Mouse (Mus musculus) embryonic facial prominence, embryonic 13.5 days (tissue): ENCODE results near the gene Wfs1. TPM values are rescaled to one million over a fixed set of nuclear protein-coding genes. Genes with fewer than 3 reads are reported as not detected.

Experiments
- ATAC-seq: fragments of 200-750 bp; cut with Nextera tagmentation; 2 replicates; pipeline ENCODE4 v1.8.0; 2017; ENCODE audit warnings: low read depth; ENCODE audit not compliant: insufficient number of reproducible peaks, insufficient read depth, low FRiP score, low TSS enrichment
- H3K27ac ChIP-seq: fragments of 300-500 bp; sonication (generic); 2 replicates; pipeline ENCODE4 v1.5.1; 2015; ENCODE audit warnings: moderate library complexity, mild to moderate bottlenecking, inconsistent platforms
- H3K27me3 ChIP-seq: fragments of 300-500 bp; sonication (generic); 2 replicates; pipeline ENCODE4 v1.6.1; 2015; ENCODE audit warnings: mild to moderate bottlenecking, inconsistent platforms
- H3K36me3 ChIP-seq: fragments of 300-500 bp; sonication (generic); 2 replicates; pipeline ENCODE4 v1.6.1; 2015; ENCODE audit warnings: mild to moderate bottlenecking, inconsistent platforms
- H3K4me1 ChIP-seq: fragments of 300-500 bp; sonication (generic); 2 replicates; pipeline ENCODE4 v1.6.1; 2015; ENCODE audit warnings: inconsistent platforms
- H3K4me2 ChIP-seq: fragments of 300-500 bp; sonication (generic); 2 replicates; pipeline ENCODE4 v1.6.1; 2015; ENCODE audit warnings: moderate library complexity, mild to moderate bottlenecking, inconsistent platforms
- H3K4me3 ChIP-seq: fragments of 300-500 bp; sonication (generic); 2 replicates; pipeline ENCODE4 v1.5.1; 2015; ENCODE audit warnings: mild to moderate bottlenecking, inconsistent platforms
- H3K9ac ChIP-seq: fragments of 300-500 bp; sonication (generic); 2 replicates; pipeline ENCODE4 v1.6.1; 2015; ENCODE audit warnings: mild to moderate bottlenecking, inconsistent platforms
- H3K9me3 ChIP-seq: fragments of 300-500 bp; sonication (generic); 2 replicates; pipeline ENCODE4 v1.6.1; 2016; ENCODE audit warnings: inconsistent platforms
- WGBS: fragments of 180-500 bp; shearing (Covaris S2); methylation state at CpG from one replicate; pipeline ENCODE4 v1.1.7; 2015; ENCODE audit warnings: mixed read lengths; 5-methylcytosine and 5-hydroxymethylcytosine counted together
- polyA plus RNA-seq: library from polyadenylated mRNA; unstranded; fragments of >200 nt; fragmentation: Nextera tagmentation; extraction: Ambion mirVana; gene quantifications from 2 replicates; pipeline ENCODE4 v1.2.1, GENCODE M21; 2015

Gene Wfs1
- polyA plus RNA-seq, 1 experiment from 2014 or later = 7.9 TPM

DNA sequence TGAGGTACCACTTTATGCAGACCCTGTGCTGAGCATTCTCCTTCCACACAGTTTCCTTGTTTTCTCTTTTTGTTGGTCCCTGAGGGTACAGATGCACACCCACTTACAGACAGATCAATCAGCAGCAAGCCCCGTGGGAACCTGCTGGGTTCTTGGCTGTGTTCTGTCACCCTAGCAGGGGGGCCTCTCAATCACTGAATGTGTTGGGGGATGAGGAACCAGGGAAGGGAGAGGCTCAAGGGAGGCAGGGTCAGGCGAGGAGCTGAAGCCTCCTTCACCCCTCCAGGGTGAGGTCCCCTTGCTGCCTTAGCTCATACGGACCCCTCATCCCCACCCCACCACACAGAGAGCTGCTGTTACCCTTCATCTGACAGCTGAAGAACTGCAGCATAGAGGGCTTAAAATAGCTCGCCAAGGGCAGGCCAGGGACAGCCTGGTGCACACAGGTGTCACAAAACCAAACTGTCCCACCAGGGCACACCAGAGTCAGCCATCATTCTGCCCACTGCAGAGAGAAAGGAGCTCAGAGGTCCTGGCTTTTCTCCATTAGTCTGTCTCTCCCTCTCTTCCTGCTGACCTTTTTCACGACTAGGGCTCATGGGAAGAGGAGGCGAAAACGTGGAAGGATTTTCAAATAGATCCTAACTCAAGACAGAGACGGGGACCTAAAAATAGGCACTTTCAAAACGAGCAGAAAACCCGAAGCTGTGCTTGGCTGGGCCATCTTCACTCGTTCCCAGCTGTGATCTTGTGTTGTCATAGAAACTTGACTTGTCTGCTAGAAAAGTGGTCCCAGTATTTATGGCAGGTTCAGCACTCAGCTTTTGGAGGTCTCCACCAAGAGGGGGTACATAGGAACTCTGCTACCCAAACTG is 64.9 kb downstream of the Wfs1 start:
- H3K36me3 ChIP-seq = no peaks in the 10 kb centered on the region
- H3K27me3 ChIP-seq = no peaks in the 10 kb centered on the region
- no peak for ATAC-seq
- H3K4me2 ChIP-seq = no peak overlapping the region
- H3K27ac ChIP-seq = no peak overlapping the region
- WGBS = 43% methylated on average over 11 of the region's 11 CpGs
- H3K9ac ChIP-seq = no peak overlapping the region
- H3K4me3 ChIP-seq = no peak overlapping the region
- no peaks in the 10 kb centered on the region for H3K9me3 ChIP-seq
- no peaks in the 10 kb centered on the region; the same call in 1 of the 2 replicates for H3K4me1 ChIP-seq

DNA sequence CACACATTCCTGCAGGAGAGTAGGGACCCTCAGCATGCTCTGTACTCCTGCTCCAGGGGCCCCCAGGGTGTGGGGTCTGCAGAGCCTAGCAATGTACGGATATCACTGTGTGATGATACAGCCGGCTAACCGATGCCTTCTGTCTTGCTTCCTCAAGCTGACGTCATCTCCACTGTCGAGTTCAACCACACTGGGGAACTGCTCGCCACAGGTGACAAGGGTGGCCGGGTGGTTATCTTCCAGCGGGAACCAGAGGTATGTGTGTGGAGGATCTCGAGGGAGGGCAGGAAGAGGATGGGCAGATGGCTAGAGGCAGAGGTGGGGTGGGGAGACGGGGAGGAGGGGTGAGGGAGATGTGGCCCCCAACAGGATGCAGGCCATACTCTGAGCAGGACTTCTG is 66.2 kb downstream of the Wfs1 start:
- no peak overlapping the region for H3K9ac ChIP-seq
- H3K27ac ChIP-seq = no peak overlapping the region
- H3K4me2 ChIP-seq = no peak overlapping the region
- no peaks in the 10 kb centered on the region for H3K36me3 ChIP-seq
- H3K27me3 ChIP-seq = no peaks in the 10 kb centered on the region
- peaks cover 3% of the 10 kb centered on the region; the same call in 1 of the 2 replicates for H3K4me1 ChIP-seq
- H3K9me3 ChIP-seq = no peaks in the 10 kb centered on the region
- ATAC-seq = no peak
- 79% methylated on average over 10 of the region's 10 CpGs for WGBS
- no peak overlapping the region for H3K4me3 ChIP-seq

DNA sequence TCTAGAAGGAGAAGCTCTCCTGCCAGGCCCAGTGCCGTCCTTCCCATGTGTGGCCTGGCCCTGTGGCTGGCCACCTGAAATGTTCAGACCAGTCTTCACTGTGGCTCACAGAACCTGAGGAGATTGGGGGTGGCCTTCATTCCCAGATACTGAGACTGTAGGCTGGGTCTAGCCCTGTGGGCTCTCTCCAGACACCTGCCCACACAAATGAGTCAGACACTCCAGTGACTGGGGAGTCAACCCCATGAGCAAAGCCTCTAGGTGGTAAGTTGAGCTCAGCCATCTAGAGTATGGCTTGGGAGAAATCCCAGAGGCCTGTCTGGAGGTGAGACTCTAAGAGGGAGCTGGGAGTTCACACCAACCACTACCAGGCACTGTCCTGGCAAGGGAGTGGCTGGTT is 67.1 kb downstream of the Wfs1 start:
- H3K27ac ChIP-seq = no peak overlapping the region
- H3K36me3 ChIP-seq = no peaks in the 10 kb centered on the region
- no peak overlapping the region for H3K4me3 ChIP-seq
- H3K9me3 ChIP-seq = no peaks in the 10 kb centered on the region
- WGBS = 79% methylated on average over 1 of the region's 1 CpGs
- H3K4me1 ChIP-seq = peaks cover 3% of the 10 kb centered on the region; the same call in 1 of the 2 replicates
- no peak overlapping the region for H3K9ac ChIP-seq
- H3K4me2 ChIP-seq = no peak overlapping the region
- H3K27me3 ChIP-seq = no peaks in the 10 kb centered on the region
- ATAC-seq = no peak

DNA sequence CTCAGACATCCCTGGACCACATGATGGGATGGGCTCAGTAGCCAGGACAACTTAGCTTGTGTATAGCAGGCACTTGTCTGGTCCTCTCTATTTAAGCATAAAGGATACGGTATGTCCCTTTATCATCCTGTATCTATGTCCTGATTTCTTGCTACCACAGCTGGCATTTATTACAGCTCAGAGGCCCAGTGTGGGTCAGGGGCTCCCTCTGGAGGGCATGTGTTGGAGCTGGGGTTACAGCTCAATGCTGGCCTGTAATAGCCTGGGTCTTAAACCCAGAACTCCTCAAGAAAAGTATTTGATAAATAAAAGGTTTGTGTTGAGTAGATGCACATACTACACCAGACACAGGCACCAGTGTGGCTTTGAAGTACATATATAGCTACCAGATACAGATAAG is 68.9 kb downstream of the Wfs1 start:
- ATAC-seq = no peak
- WGBS = 20% methylated on average over 1 of the region's 1 CpGs
- H3K9me3 ChIP-seq = no peaks in the 10 kb centered on the region
- no peak overlapping the region for H3K27ac ChIP-seq
- no peaks in the 10 kb centered on the region for H3K27me3 ChIP-seq
- no peak overlapping the region for H3K4me3 ChIP-seq
- no peak overlapping the region for H3K9ac ChIP-seq
- H3K4me2 ChIP-seq = no peak overlapping the region
- no peaks in the 10 kb centered on the region for H3K36me3 ChIP-seq
- H3K4me1 ChIP-seq = peaks cover 3% of the 10 kb centered on the region; the same call in 1 of the 2 replicates

DNA sequence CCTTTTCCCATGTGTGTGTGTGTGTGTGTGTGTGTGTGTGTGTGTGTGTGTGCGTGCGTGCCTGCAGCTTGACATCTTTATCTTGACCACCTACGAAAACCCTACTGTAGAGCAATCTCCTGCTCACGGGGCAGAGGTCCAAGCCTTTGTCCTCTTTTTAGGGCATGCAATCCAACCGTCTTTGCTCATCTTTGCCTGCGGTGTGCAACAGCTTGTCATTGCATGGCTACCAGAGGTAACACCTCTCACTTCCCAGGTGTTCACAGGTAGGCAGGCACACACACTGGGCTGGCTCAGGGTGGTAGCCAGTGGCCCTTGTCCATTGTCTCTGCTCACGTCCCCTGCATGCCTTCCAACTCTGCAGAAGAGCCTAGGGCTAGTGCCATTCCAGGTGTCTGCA is 71.0 kb downstream of the Wfs1 start:
- Histone ChIP-seq H3K4me2 (no peak overlapping the region), H3K4me3 (no peak overlapping the region), H3K9me3 (no peaks in the 10 kb centered on the region), H3K4me1 (peaks cover 3% of the 10 kb centered on the region; the same call in 1 of the 2 replicates), H3K9ac (no peak overlapping the region), H3K27me3 (no peaks in the 10 kb centered on the region; the same call in 1 of the 2 replicates), H3K36me3 (no peaks in the 10 kb centered on the region), H3K27ac (no peak overlapping the region)
- WGBS = 74% methylated on average over 7 of the region's 7 CpGs
- no peak for ATAC-seq

DNA sequence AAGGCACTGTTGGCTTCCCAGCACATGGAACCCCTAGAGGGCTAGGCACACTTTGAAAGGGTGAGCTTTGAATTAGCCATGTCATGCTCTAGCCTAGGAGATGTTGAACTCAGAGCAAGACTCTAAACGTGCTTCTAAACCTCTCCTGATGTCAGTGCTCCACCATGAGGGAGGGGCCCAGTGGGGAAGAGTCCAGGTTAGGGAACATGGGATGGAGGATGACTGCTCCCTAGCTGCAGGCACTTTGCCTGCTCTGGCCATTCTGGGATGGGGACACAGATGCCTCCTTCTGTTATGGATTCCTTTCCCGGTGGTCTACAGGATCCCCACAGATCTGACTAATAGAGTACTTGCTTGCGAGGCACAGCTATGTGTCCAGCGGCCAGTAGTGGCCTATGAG is 71.8 kb downstream of the Wfs1 start:
- H3K27me3 ChIP-seq = no peaks in the 10 kb centered on the region; the same call in 1 of the 2 replicates
- H3K9ac ChIP-seq = no peak overlapping the region
- peaks cover 3% of the 10 kb centered on the region; the same call in 1 of the 2 replicates for H3K4me1 ChIP-seq
- H3K36me3 ChIP-seq = no peaks in the 10 kb centered on the region
- H3K4me2 ChIP-seq = no peak overlapping the region
- no peaks in the 10 kb centered on the region for H3K9me3 ChIP-seq
- ATAC-seq = no peak
- no peak overlapping the region for H3K27ac ChIP-seq
- no peak overlapping the region for H3K4me3 ChIP-seq
- WGBS = 76% methylated on average over 4 of the region's 4 CpGs

DNA sequence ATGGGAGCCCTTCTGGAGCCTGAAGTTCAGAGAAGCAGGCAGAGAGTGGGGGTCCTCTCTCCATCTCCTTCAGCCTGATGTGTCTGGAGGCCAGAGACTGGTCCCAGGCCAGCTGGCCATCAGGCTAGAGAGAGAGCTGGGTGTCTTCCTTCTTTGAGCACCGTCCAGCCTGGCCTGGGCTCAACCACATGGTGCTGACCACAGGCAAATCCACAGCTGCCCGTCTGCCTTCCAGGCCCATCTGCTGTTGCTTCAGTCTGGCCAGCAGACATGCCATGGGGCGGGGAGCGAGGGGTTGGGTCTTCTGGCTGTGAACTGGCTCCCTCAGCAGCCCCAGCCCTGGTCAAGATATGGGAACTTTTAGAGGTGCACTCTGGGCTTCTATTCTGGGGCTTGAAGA is 72.4 kb downstream of the Wfs1 start:
- H3K9me3 ChIP-seq = no peaks in the 10 kb centered on the region

More for the DNA sequence above, 72.4 kb downstream of the Wfs1 start:
- Histone ChIP-seq H3K4me3 (no peak overlapping the region), H3K27me3 (peaks cover 4% of the 10 kb centered on the region; the same call in 1 of the 2 replicates), H3K27ac (no peak overlapping the region), H3K4me2 (no peak overlapping the region), H3K36me3 (no peaks in the 10 kb centered on the region), H3K9ac (no peak overlapping the region), H3K4me1 (peaks cover 3% of the 10 kb centered on the region; the same call in 1 of the 2 replicates)
- no peak for ATAC-seq
- 70% methylated on average over 4 of the region's 4 CpGs for WGBS

Other genes starting within 250 kb of the Wfs1 start
- gene Bloc1s4, start 240.6 kb downstream of the Wfs1 start, polyA plus RNA-seq = 28.3 and 29.6 TPM in 2 replicates
- gene Mrfap1, start 192.4 kb downstream of the Wfs1 start, polyA plus RNA-seq = 587 and 590 TPM in 2 replicates
- gene Man2b2, start 158.6 kb downstream of the Wfs1 start, polyA plus RNA-seq = 11.3 and 12.3 TPM in 2 replicates
- gene Ppp2r2c, start 120.7 kb downstream of the Wfs1 start, polyA plus RNA-seq = 0.35 and 0.40 TPM in 2 replicates
- not detected in 2 replicates for gene Gm1043, start 96.2 kb upstream of the Wfs1 start, polyA plus RNA-seq